Mouse (Mus musculus) urinary bladder, postnatal 10 days (tissue): Measurements from ENCODE around the gene Slc19a1.

ENCODE experiments used
- DNase-seq: peaks from one replicate; pipeline ENCODE4 v3.0.0; 2022; ENCODE audit warnings: low spot score

Gene Slc19a1

DNA sequence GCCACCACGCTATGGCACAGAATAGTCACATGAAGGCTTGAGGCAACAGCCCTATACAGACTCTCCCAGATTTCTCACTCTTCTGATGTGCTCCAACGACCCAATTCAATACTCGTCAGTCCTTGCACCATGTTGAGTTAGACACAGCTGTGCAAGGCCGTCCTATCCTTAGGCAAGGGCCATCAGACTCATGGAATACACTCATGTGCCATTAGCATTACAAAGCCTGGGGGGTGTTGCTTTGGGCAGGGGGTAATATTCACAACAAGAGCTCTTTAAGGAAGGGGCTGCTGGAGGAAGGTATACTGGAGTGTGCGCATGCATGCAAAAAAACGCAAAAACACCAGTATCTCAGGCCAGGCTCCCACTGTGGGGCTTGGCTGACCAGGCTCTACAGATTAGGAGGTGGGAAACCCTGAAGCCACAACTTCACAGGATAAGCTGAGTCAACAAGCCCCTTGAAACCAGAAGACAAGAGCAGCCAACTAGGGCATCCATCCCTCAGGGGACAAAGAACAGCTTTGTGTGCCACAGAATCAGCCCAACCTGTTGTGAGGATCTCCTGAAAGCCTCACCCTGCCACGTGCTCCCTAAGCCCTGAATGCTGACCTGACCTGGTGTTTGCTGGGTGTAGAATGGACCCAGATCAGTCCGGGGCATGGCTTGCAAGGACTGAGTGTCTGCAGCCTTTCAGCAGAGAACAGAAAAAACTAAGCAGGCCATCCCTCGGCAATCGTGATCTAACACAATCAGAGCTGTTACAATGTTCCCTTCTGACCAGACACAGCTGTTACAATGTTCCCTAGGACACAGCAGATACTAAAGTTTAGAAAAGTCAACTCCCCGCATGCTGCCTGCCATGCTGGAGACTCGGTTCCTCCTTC is 65.2 kb downstream of the Slc19a1 start:
- DNase-seq: no peak

DNA sequence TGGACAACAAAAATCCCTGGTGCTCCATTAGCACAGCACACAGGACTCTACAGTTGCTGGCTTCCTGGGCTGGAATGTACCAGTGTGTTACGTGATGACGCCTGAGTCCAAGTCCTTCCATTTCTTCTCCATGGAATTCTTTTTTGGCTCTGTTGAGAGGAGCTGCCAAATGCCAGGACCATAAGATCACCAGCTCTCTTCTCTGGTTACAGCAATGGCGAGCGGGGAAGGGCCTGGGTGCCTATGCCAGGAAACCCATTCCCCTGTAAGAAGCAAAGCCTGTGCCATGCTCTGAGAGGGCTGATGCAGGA is 65.8 kb downstream of the Slc19a1 start:
- no peak for DNase-seq

DNA sequence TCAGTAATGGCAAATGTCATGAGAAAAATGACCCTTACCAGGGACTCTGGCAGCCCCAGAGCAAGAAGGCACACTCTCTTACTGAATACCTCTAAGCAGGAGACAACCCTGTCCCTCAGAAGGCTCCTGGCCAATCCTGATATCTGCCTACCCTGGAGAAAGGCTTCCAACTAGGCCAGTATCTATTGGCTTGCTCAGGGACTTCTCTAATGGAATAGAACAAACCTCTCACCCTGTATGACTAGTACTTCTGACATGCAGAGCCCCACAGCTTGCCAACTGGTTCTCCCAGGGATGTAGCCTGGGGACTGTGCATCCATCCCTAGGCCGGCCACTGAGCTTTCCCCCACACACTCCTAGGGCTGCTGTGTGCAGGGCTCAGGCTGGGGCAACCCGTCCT is 66.6 kb downstream of the Slc19a1 start:
- DNase-seq: no peak

GRCm38 (mm10) chr10:77099777-77100176 is 67.7 kb downstream of the Slc19a1 start:
- DNase-seq: no peak

GRCm38 (mm10) chr10:77103689-77104088 is 71.6 kb downstream of the Slc19a1 start:
- DNase-seq: no peak

GRCm38 (mm10) chr10:77104327-77104726 is 72.3 kb downstream of the Slc19a1 start:
- no peak for DNase-seq

DNA sequence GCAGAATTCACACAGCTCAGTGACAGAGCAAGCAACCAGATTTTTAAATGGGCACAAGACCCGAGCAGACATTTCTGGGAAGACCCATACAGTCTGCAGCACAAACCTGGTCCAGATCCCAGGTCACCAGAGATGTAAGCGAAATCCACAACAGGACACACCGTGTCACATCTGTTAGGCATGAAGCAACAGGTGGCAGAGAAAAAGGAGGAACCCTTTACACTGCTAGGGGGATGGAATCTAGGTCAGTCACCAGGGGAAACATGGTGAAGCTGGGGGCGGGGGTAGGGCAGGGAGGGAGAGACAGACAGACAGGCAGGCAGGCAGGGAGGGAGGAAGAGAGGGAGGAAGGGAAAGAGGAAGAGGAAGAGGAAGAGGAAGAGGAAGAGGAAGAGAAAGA is 76.1 kb downstream of the Slc19a1 start:
- DNase-seq: no peak

- DNase-seq: no peak
These were observed 78.0 kb downstream of the Slc19a1 start for GRCm38 (mm10) chr10:77110010-77110409.
